Mouse (Mus musculus) naive thymus-derived CD4-positive, alpha-beta T cell, adult 2 months (primary cell): ENCODE measurements around the gene Smok3c.
"Not testable (repeated sequence)": the region's sequence is repeated elsewhere in the genome, so short reads cannot be mapped to it uniquely, and the experiment has no call there.

Experiments
- DNase-seq: peaks from one replicate; pipeline ENCODE4 v3.0.0-alpha.2; 2011; ENCODE audit warnings: low read depth

The Smok3c gene

DNA sequence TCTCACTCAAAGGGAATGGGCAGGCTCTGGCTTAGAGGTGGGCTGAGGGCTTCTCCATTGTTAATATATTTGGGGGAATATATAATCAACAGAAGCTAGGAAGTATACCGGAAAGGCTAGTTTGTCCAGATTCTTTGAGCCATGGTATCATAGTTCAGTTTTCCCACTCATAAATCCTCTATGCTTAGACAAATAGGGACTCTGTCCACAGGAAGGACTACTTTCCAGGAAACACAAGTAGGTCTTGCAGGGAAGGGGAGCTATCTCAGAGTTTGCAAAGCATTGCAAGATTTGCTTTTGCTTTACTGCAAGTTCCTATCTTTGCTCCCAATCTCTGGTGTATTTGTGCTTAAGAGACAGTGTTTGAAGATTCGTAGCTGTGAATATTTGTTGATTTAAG, 52.0 kb downstream of the Smok3c start:
- DNase-seq, result no peak

DNA sequence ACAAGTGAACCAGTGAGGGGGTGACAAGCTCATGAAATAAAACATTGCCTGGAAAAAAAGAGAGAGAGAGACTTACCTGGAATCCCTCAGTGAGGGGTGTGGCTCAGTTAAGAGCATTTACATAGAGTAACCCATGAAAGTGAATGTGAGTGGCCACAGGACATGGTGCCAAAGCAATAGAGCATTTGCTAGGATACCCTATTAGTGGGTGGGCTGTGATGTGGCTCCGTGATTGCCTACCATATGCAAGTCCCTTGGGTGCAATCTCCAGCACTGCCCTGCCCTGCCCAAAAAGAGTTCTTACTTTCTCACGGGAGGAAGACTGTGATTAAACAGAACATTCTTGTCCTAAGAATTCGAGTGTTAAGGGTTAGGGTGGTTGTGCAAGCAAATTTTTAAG, 54.1 kb downstream of the Smok3c start:
- no peak for DNase-seq

DNA sequence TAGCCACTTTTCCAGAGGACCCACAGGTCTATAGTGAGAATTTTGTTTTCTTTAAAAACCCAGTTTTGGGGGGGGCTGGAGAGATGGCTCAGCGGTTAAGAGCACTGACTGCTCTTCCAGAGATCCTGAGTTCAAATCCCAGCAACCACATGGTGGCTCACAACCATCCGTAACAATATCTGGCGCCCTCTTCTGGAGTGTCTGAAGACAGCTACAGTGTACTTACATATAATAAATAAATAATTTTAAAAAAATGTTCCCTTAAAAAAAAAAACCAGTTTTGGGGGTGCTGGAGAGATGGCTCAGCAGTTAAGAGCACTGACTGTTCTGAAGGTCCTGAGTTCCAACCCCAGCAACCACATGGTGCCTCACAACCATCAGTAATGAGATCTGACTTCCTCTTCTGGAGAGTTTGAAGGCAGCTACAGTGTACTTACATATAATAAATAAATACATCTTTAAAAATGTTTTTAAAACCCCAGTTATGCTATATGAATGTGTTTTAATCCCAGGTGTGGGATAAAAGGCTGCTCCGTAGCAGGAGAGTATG, 56.9 kb downstream of the Smok3c start:
- DNase-seq, result not testable (repeated sequence)
